Mouse (Mus musculus): Measurements from ENCODE around the gene Plxna1.

DNA sequence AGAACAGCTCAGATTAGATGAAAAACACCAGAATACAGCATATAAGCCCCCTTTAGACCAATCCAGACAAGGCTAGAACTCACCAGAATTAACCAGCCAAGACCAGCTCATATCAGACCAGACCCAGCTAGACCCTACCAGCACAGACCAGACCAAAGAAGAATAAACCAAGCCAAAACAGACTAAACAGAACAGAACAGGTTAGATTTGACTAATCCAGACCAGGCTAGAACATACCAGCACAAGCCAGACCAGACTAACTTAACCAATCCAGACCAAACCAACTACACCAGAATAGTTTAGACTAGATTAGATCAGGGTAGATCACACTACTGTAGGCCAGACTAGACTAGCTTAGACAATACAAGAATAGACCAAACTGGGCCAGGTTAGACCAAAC, 77.3 kb downstream of the Plxna1 start:
- no peak for TF ChIP-seq POLR2A (IDR thresholded peaks at IDR 0.05; ENCODE audit: insufficient read depth, low read depth, low read length)
- no peak for TF ChIP-seq CTCF (IDR thresholded peaks at IDR 0.05; ENCODE audit: insufficient read depth, low read depth, low read length)
